Mouse (Mus musculus): ENCODE data around the gene Lif. TPM values are rescaled to one million over a fixed set of nuclear protein-coding genes. Genes with fewer than 3 reads are reported as not detected.

Gene Lif
- polyA plus RNA-seq, 1 experiment from 2014 or later = 0.36 TPM

DNA sequence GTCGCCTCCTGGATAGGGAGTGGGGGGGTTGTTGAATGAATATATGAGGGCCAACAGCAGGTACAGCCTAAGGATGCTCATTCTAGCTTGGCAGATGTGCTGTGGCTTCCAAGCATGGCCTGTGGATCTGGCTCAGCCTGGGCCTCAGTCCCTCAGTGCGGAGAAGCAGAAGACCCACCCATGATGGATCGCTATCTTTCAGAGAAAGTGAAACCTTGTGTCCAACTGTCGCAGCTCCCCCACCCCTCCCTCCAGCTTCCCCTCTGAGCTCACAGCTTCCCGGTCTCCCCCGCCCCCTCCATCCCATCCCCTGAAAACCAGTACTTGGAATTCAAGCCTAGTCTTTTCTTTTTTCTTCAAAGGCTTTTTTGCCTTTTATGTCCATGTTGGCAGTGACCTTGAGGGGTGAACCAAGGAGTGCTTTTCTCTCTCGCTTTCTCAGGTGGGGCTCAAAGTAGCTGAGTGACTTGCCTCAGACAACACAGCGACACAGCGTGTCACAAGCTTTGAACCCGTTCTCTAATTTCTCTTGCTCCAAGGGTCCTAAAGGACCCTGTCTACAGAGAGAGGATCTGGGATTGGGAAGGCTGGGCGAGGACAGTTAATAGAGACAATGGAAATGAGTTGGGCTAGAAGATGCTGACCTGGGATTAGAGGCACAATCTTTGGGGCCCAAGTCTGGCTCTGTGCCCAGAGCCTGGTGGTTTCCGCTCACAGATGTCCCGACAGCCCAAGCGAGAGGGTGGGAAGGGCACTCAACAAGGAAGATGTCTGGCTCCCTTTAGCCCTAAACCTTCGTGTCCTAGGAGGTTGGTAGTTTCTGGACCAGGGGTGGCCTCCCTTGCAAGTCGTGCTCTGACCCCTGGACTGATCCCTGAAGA is 21.5 kb upstream of the Lif start, which contains the start of gene Osm:
TSS of gene Osm (plus strand) at position 756 of the 881 bp plus-strand sequence.
- Histone ChIP-seq H3K9me3 (no peaks in the 10 kb centered on the region), H3K4me3 (no peak within 1 kb of the TSS), H3K27ac (replicated peaks) (no peak within 1 kb of the TSS), H3K36me3 (replicated peaks) (no peaks in the 10 kb centered on the region), H3K27me3 (replicated peaks; ENCODE audit: low read depth, poor library complexity, severe bottlenecking) (no peaks in the 10 kb centered on the region), H3K4me1 (no peaks in the 10 kb centered on the region; the same call in 1 of the 2 replicates)
- no peak for DNase-seq (ENCODE audit: low spot score)
- 79% methylated on average over 16 of the region's 16 CpGs for WGBS

- Histone ChIP-seq H3K27me3 (replicated peaks; ENCODE audit: low read depth, poor library complexity, severe bottlenecking) (no peaks in the 10 kb centered on the region), H3K27ac (replicated peaks) (no peak overlapping the region), H3K4me1 (no peaks in the 10 kb centered on the region; the same call in 1 of the 2 replicates), H3K4me3 (no peak overlapping the region), H3K9me3 (no peaks in the 10 kb centered on the region), H3K36me3 (replicated peaks) (no peaks in the 10 kb centered on the region)
- 90% methylated on average over 21 of the region's 21 CpGs for WGBS
- no peak for DNase-seq (ENCODE audit: low spot score)
Measured at GRCm38 (mm10) chr11:4236546-4237067, 20.8 kb upstream of the Lif start.

GRCm38 (mm10) chr11:4237389-4237912 is 19.9 kb upstream of the Lif start:
- no peak overlapping the region for H3K4me3 ChIP-seq
- no peaks in the 10 kb centered on the region; the same call in 1 of the 2 replicates for H3K4me1 ChIP-seq
- H3K36me3 ChIP-seq (replicated peaks) = no peaks in the 10 kb centered on the region
- no peaks in the 10 kb centered on the region for H3K9me3 ChIP-seq
- no peak overlapping the region for H3K27ac ChIP-seq (replicated peaks)
- 85% methylated on average over 18 of the region's 18 CpGs for WGBS
- DNase-seq (ENCODE audit: low spot score) = no peak
- H3K27me3 ChIP-seq (replicated peaks; ENCODE audit: low read depth, poor library complexity, severe bottlenecking) = no peaks in the 10 kb centered on the region

DNA sequence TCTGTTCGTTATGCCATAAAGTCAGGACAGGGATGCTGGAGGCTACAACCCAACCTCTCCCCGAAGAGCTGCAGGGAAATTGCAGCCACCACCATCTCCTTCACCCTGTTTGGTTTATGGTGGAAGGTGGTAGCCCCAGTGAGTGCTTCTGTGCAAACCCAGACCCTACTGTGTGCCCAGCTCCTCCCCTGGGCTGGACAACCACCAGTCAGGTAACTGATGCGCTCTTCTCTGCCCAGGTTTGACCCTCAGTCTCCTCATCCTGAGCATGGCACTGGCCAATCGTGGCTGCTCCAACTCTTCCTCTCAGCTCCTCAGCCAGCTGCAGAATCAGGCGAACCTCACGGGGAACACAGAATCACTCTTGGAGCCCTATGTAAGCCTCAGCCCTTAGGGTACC is 19.2 kb upstream of the Lif start:
- H3K27me3 ChIP-seq (replicated peaks; ENCODE audit: low read depth, poor library complexity, severe bottlenecking) = no peaks in the 10 kb centered on the region
- H3K27ac ChIP-seq (replicated peaks) = no peak overlapping the region
- H3K36me3 ChIP-seq (replicated peaks) = no peaks in the 10 kb centered on the region
- no peaks in the 10 kb centered on the region for H3K9me3 ChIP-seq
- no peak for DNase-seq (ENCODE audit: low spot score)
- H3K4me1 ChIP-seq = no peaks in the 10 kb centered on the region; the same call in 1 of the 2 replicates
- 88% methylated on average over 6 of the region's 6 CpGs for WGBS
- no peak overlapping the region for H3K4me3 ChIP-seq

DNA sequence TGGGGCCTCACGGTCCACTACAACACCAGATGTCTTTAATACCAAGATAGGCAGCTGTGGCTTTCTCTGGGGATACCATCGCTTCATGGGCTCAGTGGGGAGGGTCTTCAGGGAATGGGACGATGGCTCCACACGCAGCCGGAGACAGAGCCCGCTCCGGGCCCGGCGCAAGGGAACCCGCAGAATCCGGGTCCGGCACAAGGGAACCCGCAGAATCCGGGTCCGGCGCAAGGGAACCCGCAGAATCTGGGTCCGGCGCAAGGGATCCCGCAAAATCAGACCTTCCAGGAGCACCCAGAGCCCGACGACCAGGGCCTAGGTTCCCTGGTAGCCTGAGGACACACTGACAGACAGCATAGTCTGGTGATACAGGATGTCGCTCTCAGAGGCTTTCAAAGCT is 17.7 kb upstream of the Lif start:
- Histone ChIP-seq H3K27ac (replicated peaks) (no peak overlapping the region), H3K4me1 (no peaks in the 10 kb centered on the region; the same call in 1 of the 2 replicates), H3K27me3 (replicated peaks; ENCODE audit: low read depth, poor library complexity, severe bottlenecking) (no peaks in the 10 kb centered on the region), H3K4me3 (no peak overlapping the region), H3K9me3 (no peaks in the 10 kb centered on the region), H3K36me3 (replicated peaks) (no peaks in the 10 kb centered on the region)
- 92% methylated on average over 23 of the region's 23 CpGs for WGBS
- no peak for DNase-seq (ENCODE audit: low spot score)

DNA sequence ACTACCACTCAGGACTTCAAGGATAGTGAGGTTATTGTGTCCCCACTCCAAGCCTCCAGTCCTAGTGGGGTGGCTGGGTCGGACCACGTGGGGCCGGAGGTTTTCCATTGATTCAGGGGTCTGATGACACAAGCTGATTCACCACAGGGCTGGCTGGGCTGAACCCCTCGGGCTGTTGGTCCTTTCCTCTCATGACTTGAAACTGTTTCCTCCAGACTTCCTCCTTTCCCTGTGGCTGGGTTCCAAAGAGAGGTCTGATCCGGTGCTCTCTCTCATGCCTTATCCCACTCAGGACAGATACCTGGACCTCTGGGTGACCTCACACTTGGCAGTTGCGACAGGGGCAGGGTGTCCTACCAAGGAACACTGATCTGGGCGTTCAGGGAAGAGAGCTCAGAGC is 17.2 kb upstream of the Lif start:
- Histone ChIP-seq H3K27me3 (replicated peaks; ENCODE audit: low read depth, poor library complexity, severe bottlenecking) (no peaks in the 10 kb centered on the region), H3K36me3 (replicated peaks) (no peaks in the 10 kb centered on the region), H3K27ac (replicated peaks) (no peak overlapping the region), H3K4me1 (no peaks in the 10 kb centered on the region; the same call in 1 of the 2 replicates), H3K9me3 (no peaks in the 10 kb centered on the region), H3K4me3 (no peak overlapping the region)
- no peak for DNase-seq (ENCODE audit: low spot score)
- WGBS = 74% methylated on average over 7 of the region's 7 CpGs

DNA sequence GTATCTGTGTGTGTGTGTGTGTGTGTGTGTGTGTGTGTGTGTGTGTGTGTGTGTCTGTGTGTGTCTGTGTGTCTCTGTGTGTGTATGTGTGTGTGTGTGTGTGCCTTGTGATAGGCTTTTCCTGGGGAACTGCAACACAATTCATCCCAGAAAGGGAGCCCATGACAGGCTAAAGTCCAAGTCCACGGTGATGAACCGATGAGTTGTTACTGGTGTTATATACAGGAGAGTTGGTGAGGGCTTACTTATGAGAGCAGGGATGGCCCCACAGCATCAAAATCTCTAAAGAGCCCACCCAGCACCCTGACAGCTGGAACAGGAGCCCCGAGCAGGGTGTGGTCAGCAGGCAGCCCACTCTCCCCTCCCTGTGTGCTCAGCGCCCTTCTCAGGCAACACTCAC is 16.2 kb upstream of the Lif start:
- H3K27ac ChIP-seq (replicated peaks) = no peak overlapping the region
- 79% methylated on average over 4 of the region's 4 CpGs for WGBS
- H3K27me3 ChIP-seq (replicated peaks; ENCODE audit: low read depth, poor library complexity, severe bottlenecking) = no peaks in the 10 kb centered on the region

GRCm38 (mm10) chr11:4246126-4246525 is 11.2 kb upstream of the Lif start:
- no peaks in the 10 kb centered on the region for H3K27me3 ChIP-seq (replicated peaks; ENCODE audit: low read depth, poor library complexity, severe bottlenecking)
- no peaks in the 10 kb centered on the region for H3K9me3 ChIP-seq
- WGBS = 63% methylated on average over 6 of the region's 6 CpGs
- DNase-seq (ENCODE audit: low spot score) = no peak
- no peak overlapping the region for H3K4me3 ChIP-seq
- no peak overlapping the region for H3K27ac ChIP-seq (replicated peaks)
- no peaks in the 10 kb centered on the region for H3K36me3 ChIP-seq (replicated peaks)
- peaks cover 18% of the 10 kb centered on the region; the same call in 1 of the 2 replicates for H3K4me1 ChIP-seq

More for the DNA sequence above, 16.2 kb upstream of the Lif start:
- peaks cover 2% of the 10 kb centered on the region for H3K4me1 ChIP-seq
- H3K36me3 ChIP-seq (replicated peaks) = no peaks in the 10 kb centered on the region
- H3K4me3 ChIP-seq = no peak overlapping the region
- DNase-seq (ENCODE audit: low spot score) = no peak
- no peaks in the 10 kb centered on the region for H3K9me3 ChIP-seq

DNA sequence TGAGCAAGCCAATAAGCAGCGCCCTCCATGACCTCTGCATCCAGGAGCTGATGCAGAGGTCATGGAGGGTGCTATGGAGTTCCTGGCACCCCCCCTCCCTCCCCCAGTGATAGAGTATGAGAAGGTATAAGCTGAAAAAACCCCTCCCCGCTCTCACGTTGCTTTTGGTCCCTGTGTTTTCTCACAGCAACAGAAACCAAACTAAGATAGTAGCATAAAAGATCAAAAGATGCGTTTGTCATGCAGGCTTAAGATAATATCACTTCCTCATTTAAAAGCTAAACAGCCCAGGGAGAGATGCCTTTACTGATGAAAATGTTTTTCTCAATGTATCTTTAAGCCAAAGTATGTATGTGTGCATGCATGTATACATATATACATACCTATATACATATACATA is 10.7 kb upstream of the Lif start:
- Histone ChIP-seq H3K27me3 (replicated peaks; ENCODE audit: low read depth, poor library complexity, severe bottlenecking) (no peaks in the 10 kb centered on the region), H3K4me1 (peaks cover 21% of the 10 kb centered on the region; the same call in 1 of the 2 replicates), H3K4me3 (no peak overlapping the region), H3K9me3 (no peaks in the 10 kb centered on the region), H3K36me3 (replicated peaks) (no peaks in the 10 kb centered on the region), H3K27ac (replicated peaks) (no peak overlapping the region)
- DNase-seq (ENCODE audit: low spot score) = no peak
- 73% methylated on average over 4 of the region's 4 CpGs for WGBS

GRCm38 (mm10) chr11:4247201-4247959 is 10.0 kb upstream of the Lif start:
- no peak for DNase-seq (ENCODE audit: low spot score)
- Histone ChIP-seq H3K27me3 (replicated peaks; ENCODE audit: low read depth, poor library complexity, severe bottlenecking) (no peaks in the 10 kb centered on the region), H3K27ac (replicated peaks) (no peak overlapping the region), H3K36me3 (replicated peaks) (no peaks in the 10 kb centered on the region), H3K4me3 (no peak overlapping the region), H3K9me3 (no peaks in the 10 kb centered on the region), H3K4me1 (peaks cover 21% of the 10 kb centered on the region; the same call in 1 of the 2 replicates)
- 72% methylated on average over 14 of the region's 14 CpGs for WGBS

GRCm38 (mm10) chr11:4249151-4249550 is 8.2 kb upstream of the Lif start:
- H3K4me3 ChIP-seq = no peak overlapping the region
- no peak overlapping the region for H3K27ac ChIP-seq (replicated peaks)
- 91% methylated on average over 3 of the region's 3 CpGs for WGBS
- no peaks in the 10 kb centered on the region for H3K27me3 ChIP-seq (replicated peaks; ENCODE audit: low read depth, poor library complexity, severe bottlenecking)
- no peaks in the 10 kb centered on the region for H3K9me3 ChIP-seq
- H3K4me1 ChIP-seq = peaks cover 21% of the 10 kb centered on the region; the same call in 1 of the 2 replicates
- DNase-seq (ENCODE audit: low spot score) = no peak
- no peaks in the 10 kb centered on the region for H3K36me3 ChIP-seq (replicated peaks)

DNA sequence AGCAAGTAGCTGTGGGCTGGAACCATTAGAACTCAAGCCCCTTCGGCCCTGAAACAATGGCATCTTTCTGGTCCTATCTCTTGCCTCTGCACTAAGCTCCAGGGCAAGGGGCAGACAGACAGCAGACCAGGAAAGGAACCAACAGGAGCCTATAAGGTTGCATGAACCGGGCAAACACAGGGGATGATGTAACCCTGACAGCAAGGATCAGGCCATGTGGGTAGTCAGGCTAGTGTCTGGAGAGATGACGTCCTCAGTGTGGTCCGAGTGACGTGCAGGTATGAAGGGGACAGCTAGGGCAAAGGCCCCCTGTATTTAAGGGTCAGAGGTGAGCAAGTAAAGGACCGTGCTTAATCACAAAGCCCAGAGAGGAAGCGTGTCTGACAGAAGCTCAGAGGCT is 7.1 kb upstream of the Lif start:
- no peak overlapping the region for H3K4me3 ChIP-seq
- H3K27me3 ChIP-seq (replicated peaks; ENCODE audit: low read depth, poor library complexity, severe bottlenecking) = no peaks in the 10 kb centered on the region
- 64% methylated on average over 7 of the region's 7 CpGs for WGBS
- H3K4me1 ChIP-seq = peaks cover 21% of the 10 kb centered on the region; the same call in 1 of the 2 replicates
- no peak for DNase-seq (ENCODE audit: low spot score)
- no peaks in the 10 kb centered on the region for H3K9me3 ChIP-seq
- no peak overlapping the region for H3K27ac ChIP-seq (replicated peaks)
- H3K36me3 ChIP-seq (replicated peaks) = no peaks in the 10 kb centered on the region

Measured in embryonic facial prominence, embryonic 10.5 days (tissue).